Mouse (Mus musculus) midbrain, embryonic 13.5 days (tissue): ENCODE measurements around the gene Dst. TPM values are rescaled to one million over a fixed set of nuclear protein-coding genes. Genes with fewer than 3 reads are reported as not detected.

ENCODE experiments used
- ATAC-seq: fragments of 200-750 bp; cut with Nextera tagmentation; 2 replicates; pipeline ENCODE4 v1.8.0; 2017; ENCODE audit warnings: mild to moderate bottlenecking, moderate TSS enrichment, moderate library complexity
- H3K27ac ChIP-seq: fragments of 300-500 bp; sonication (generic); 2 replicates; pipeline ENCODE4 v1.5.1; 2015; ENCODE audit warnings: inconsistent platforms, mild to moderate bottlenecking, moderate library complexity
- H3K27me3 ChIP-seq: fragments of 300-500 bp; sonication (generic); 2 replicates; pipeline ENCODE4 v1.6.1; 2015; ENCODE audit warnings: mild to moderate bottlenecking, inconsistent platforms
- H3K36me3 ChIP-seq: fragments of 300-500 bp; sonication (generic); 2 replicates; pipeline ENCODE4 v1.6.1; 2015; ENCODE audit warnings: mild to moderate bottlenecking, inconsistent platforms
- H3K4me1 ChIP-seq: fragments of 300-500 bp; sonication (generic); replicated peaks from 2 replicates; pipeline ENCODE4 v1.6.1; 2015; ENCODE audit warnings: inconsistent platforms
- H3K4me2 ChIP-seq: fragments of 300-500 bp; sonication (generic); replicated peaks from 2 replicates; pipeline ENCODE4 v1.6.1; 2015; ENCODE audit warnings: moderate library complexity, mild to moderate bottlenecking, inconsistent platforms
- H3K4me3 ChIP-seq: fragments of 300-500 bp; sonication (generic); replicated peaks from 2 replicates; pipeline ENCODE4 v1.5.1; 2015; ENCODE audit warnings: mild to moderate bottlenecking, inconsistent platforms
- H3K9ac ChIP-seq: fragments of 300-500 bp; sonication (generic); replicated peaks from 2 replicates; pipeline ENCODE4 v1.6.1; 2015; ENCODE audit warnings: mild to moderate bottlenecking, inconsistent platforms
- H3K9me3 ChIP-seq: fragments of 300-500 bp; sonication (generic); 2 replicates; pipeline ENCODE4 v1.6.1; 2016; ENCODE audit warnings: mild to moderate bottlenecking, inconsistent platforms
- WGBS: fragments of 180-500 bp; shearing (Covaris S2); methylation state at CpG from one replicate; pipeline ENCODE4 v1.1.7; 2015; 5-methylcytosine and 5-hydroxymethylcytosine counted together
- polyA plus RNA-seq: library from polyadenylated mRNA; unstranded; fragments of >200 nt; fragmentation: Nextera tagmentation; extraction: Ambion mirVana; gene quantifications from 2 replicates; pipeline ENCODE4 v1.2.1, GENCODE M21; 2015

Dst gene
- polyA plus RNA-seq, 1 experiment from 2014 or later: 38.3 TPM

DNA sequence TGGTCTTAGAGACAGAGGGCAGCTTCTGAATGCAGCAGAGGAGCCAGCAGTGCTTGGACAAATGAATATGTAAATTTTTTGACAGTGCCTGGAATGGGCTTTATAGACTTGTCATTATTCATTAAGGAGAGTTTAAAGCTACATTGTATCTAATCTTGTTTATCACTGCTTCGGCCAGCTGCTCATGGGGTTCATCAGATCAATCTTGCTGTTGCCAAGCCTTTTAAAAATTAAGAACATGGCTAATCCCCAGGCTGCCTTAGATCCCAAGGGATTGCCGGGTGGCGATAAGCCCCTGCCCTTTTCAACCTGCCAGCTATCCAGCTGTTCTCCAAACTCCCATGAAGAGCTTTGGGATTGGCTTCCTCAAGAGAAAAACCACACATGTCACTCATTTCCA is 303.7 kb downstream of the Dst start:
- 20% methylated on average over 3 of the region's 3 CpGs for WGBS
- Histone ChIP-seq H3K27me3 (peaks cover 13% of the 10 kb centered on the region; the same call in 1 of the 2 replicates), H3K4me1 (peaks cover 7% of the 10 kb centered on the region), H3K4me3 (no peak overlapping the region), H3K9me3 (no peaks in the 10 kb centered on the region), H3K36me3 (peaks cover 70% of the 10 kb centered on the region), H3K27ac (no peak overlapping the region), H3K4me2 (no peak overlapping the region), H3K9ac (no peak overlapping the region)
- ATAC-seq: peak; percentile 65; the same call in 1 of the 2 replicates

DNA sequence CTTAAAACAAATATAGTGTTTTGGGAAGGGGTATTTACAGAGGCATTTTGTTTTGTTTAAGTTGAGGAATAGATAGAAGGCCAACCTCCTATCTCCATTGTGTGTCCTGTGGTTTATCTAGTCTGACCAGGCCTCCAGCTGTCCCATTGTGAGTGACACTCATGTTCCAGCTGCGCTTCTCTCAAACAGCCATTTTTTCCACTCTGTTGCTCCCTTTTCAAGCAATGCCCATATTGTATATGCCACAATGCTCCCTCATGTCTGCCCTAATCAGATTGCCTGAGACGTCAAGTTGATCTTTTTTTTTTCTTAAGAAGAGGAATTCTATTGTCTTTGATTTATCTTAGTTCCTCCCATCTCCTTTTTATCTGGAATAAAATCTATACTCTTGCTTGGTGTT is 308.4 kb downstream of the Dst start:
- no peak overlapping the region for H3K4me2 ChIP-seq
- ATAC-seq: no peak
- H3K27me3 ChIP-seq: peaks cover 10% of the 10 kb centered on the region; the same call in 1 of the 2 replicates
- peaks cover 51% of the 10 kb centered on the region for H3K36me3 ChIP-seq
- no peak overlapping the region for H3K27ac ChIP-seq
- no peak overlapping the region for H3K9ac ChIP-seq
- H3K4me3 ChIP-seq: no peak overlapping the region
- peaks cover 7% of the 10 kb centered on the region for H3K4me1 ChIP-seq
- no peaks in the 10 kb centered on the region for H3K9me3 ChIP-seq
- 20% methylated on average over 2 of the region's 2 CpGs for WGBS

DNA sequence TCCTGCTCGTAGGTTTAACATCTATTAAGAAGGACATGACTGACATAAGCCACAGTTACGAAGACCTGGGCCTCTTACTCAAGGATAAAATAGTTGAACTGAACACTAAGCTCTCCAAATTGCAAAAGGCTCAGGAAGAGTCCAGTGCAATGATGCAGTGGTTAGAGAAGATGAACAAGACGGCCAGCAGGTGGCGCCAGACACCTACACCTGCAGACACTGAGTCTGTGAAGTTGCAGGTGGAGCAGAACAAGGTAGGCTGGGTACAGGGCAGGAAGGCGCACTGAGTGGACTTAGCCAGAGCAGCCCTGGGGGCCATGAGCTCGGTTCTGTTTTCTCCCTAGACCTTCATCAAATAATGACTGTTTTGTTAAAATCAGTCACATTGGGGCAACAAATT is 310.3 kb downstream of the Dst start:
- Histone ChIP-seq H3K4me3 (no peak overlapping the region), H3K4me1 (no peaks in the 10 kb centered on the region), H3K36me3 (peaks cover 41% of the 10 kb centered on the region), H3K9ac (no peak overlapping the region), H3K27me3 (peaks cover 10% of the 10 kb centered on the region; the same call in 1 of the 2 replicates), H3K27ac (no peak overlapping the region), H3K9me3 (no peaks in the 10 kb centered on the region), H3K4me2 (no peak overlapping the region)
- 35% methylated on average over 6 of the region's 6 CpGs for WGBS
- ATAC-seq: peak; percentile 91

DNA sequence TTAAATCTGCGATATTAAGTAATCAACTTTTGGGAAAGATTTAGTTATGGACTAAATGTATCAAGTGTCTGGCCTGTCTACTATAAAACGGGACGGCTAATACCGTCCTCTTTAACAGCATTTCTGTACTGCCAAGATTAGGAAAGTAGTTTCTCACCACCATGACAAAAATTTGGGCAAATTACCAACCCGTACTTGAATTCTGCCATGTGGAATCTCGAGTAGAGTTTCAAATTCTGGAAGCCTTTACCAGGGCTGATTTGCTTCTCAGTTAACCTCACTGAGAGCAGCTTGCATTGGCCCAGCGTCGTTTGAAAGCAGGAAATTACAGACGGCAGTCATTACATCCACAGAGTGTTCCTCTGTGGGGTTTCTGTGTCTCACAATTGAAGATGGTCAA is 310.8 kb downstream of the Dst start:
- H3K36me3 ChIP-seq: peaks cover 41% of the 10 kb centered on the region
- no peaks in the 10 kb centered on the region for H3K9me3 ChIP-seq
- WGBS: 90% methylated on average over 9 of the region's 9 CpGs
- H3K4me2 ChIP-seq: no peak overlapping the region
- peaks cover 8% of the 10 kb centered on the region; the same call in 1 of the 2 replicates for H3K27me3 ChIP-seq
- H3K4me1 ChIP-seq: no peaks in the 10 kb centered on the region
- ATAC-seq: no peak
- H3K27ac ChIP-seq: no peak overlapping the region
- H3K4me3 ChIP-seq: no peak overlapping the region
- H3K9ac ChIP-seq: no peak overlapping the region

DNA sequence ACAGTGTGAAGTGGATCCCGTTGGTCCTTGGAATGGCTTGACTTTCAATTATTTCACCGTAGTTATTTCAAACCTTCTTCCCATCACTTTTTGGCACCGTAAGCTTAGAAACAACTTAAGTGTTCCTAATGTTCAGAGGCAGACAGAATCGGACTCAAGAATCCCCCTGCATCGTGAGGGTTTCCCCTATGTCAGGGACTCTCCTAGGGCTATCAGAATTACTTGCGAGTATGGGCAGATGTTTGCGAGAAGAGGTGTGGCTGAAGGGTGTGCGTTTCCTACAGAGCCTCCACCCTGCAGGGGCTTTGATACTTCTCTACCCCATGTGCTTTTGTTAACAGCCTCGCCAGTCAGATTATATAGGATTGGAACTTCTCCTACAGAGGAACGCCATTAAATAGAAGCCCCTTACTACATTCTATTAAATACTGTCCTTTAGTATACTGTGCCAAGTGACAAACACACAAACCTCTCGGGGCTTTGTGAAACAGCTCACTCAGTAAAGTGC is 312.1 kb downstream of the Dst start:
- Histone ChIP-seq H3K27me3 (peaks cover under 1% of the 10 kb centered on the region; the same call in 1 of the 2 replicates), H3K4me1 (no peaks in the 10 kb centered on the region), H3K4me3 (no peak overlapping the region), H3K36me3 (peaks cover 43% of the 10 kb centered on the region), H3K4me2 (no peak overlapping the region), H3K9me3 (no peaks in the 10 kb centered on the region), H3K27ac (no peak overlapping the region), H3K9ac (no peak overlapping the region)
- no peak for ATAC-seq
- 89% methylated on average over 11 of the region's 11 CpGs for WGBS

DNA sequence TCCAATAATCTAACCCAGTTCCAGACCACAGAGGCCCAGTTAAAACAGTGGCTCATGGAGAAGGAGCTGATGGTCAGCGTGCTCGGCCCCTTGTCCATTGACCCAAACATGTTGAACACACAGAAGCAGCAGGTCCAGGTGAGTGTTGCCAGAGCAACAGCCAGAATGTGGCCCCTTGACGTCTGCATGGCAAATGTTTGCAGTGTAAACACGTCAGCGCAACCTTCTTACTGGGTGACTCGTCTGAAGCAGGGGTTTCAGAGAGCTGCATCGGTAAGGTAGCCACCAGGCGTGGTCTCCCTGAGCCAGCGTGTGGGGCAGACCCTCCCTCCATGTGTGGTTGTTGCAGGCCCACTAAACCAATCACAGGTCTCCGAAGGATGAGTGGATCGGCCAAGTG is 315.8 kb downstream of the Dst start:
- Histone ChIP-seq H3K36me3 (peaks cover 70% of the 10 kb centered on the region), H3K27me3 (no peaks in the 10 kb centered on the region), H3K4me3 (no peak overlapping the region), H3K4me2 (no peak overlapping the region), H3K4me1 (no peaks in the 10 kb centered on the region), H3K9ac (no peak overlapping the region), H3K27ac (no peak overlapping the region), H3K9me3 (no peaks in the 10 kb centered on the region)
- ATAC-seq: no peak
- 90% methylated on average over 11 of the region's 11 CpGs for WGBS

DNA sequence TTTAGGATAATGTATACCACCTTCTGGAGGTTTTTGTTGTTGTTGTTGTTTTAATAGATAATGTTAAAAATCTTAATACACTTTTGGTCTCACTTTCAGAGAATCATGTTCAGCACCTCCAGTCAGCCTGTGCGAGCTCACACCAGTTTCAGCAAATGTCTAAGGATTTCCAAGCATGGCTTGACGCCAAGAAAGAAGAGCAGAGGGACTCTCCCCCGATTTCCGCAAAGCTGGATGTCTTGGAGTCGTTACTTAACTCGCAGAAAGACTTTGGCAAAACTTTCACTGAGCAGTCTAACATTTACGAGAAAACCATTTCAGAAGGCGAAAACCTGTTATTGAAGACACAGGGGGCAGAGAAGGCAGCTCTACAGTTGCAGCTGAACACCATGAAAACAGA is 319.7 kb downstream of the Dst start:
- Histone ChIP-seq H3K27me3 (no peaks in the 10 kb centered on the region), H3K27ac (no peak overlapping the region), H3K4me3 (no peak overlapping the region), H3K4me2 (no peak overlapping the region), H3K4me1 (no peaks in the 10 kb centered on the region), H3K9me3 (no peaks in the 10 kb centered on the region), H3K9ac (no peak overlapping the region), H3K36me3 (peaks cover 62% of the 10 kb centered on the region)
- WGBS: 91% methylated on average over 8 of the region's 8 CpGs
- ATAC-seq: no peak

DNA sequence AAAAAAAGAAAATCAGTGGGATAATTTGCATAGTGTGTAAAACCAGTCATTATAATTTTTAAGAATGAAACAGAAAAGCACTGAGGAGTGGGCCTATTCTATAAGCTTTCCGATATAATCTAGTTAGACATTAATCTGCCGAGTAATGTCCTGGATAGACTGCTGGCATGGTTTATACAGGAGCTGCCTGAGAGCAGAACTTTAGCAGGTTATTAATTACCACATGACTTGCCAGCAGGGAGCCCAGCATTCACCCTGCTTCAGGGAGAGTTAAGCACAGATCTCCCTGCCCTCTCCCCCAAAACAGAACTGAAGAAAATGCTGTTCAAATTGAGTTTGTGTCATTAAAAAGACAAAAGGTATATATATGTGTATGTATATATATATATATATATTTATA is 323.0 kb downstream of the Dst start:
- Histone ChIP-seq H3K4me2 (no peak overlapping the region), H3K27me3 (peaks cover under 1% of the 10 kb centered on the region; the same call in 1 of the 2 replicates), H3K9me3 (no peaks in the 10 kb centered on the region), H3K4me1 (peaks cover 9% of the 10 kb centered on the region), H3K27ac (no peak overlapping the region), H3K36me3 (peaks cover 37% of the 10 kb centered on the region), H3K9ac (no peak overlapping the region), H3K4me3 (no peak overlapping the region)
- WGBS: 81% methylated on average over 2 of the region's 2 CpGs
- no peak for ATAC-seq

DNA sequence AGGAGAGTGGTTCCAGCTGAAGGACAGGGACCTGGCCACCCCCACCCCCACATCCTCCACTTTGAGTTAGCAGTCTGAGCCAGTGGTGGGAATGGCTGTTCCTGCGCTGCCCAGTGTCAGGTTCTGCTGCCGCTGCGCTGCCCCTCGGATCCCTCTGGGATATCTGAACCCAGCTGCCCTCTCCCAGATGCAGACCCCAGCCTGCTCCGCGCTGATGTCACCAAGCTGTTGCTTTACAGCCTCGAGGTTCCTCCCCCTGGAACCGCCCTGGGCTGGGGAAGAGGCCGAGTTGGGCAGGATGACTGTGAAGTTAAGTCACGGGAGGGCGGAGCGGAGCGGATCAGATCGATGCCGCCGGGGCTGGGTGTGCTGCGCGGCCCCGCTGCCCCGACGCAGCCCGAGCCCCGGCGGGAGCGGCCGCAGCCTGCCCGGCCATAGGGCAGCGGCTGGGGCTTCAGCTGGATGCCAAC is 328.3 kb downstream of the Dst start:
- Histone ChIP-seq H3K27me3 (peaks cover 7% of the 10 kb centered on the region; the same call in 1 of the 2 replicates), H3K4me2 (peak overlapping the region; percentile 81), H3K4me3 (peak overlapping the region; percentile 42), H3K9me3 (no peaks in the 10 kb centered on the region), H3K4me1 (peaks cover 44% of the 10 kb centered on the region), H3K36me3 (0 out of 2 replicates have a peak, but pooled peaks cover 3% of the 10 kb centered on the region), H3K27ac (peak overlapping the region; percentile 35; the same call in 1 of the 2 replicates), H3K9ac (peak overlapping the region; percentile 69)
- ATAC-seq: peak; percentile 87
- 1% methylated on average over 28 of the region's 28 CpGs for WGBS

DNA sequence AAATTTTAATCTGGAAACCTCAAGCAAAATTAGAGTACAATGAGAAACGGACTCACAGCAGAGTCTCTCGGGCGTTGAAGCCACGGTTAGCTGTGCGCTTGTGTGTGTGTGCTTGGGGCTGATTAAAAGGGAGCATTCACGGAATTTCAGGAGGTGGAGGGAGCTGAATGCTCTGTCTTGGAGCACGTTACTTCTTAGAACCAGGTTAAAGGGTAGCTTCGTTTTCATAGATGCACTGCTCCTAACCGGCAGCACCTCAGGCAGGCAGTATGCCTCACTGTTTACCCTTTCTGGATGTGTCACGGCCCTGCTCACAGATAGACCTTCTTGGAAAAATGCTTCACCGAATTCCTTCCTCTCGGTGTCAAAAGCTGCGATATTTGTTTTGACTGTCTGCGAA is 329.2 kb downstream of the Dst start:
- 18% methylated on average over 14 of the region's 14 CpGs for WGBS
- ATAC-seq: no peak
- peak overlapping the region; percentile 42 for H3K4me3 ChIP-seq
- H3K9me3 ChIP-seq: no peaks in the 10 kb centered on the region
- peaks cover 44% of the 10 kb centered on the region for H3K4me1 ChIP-seq
- H3K9ac ChIP-seq: peak overlapping the region; percentile 12
- H3K4me2 ChIP-seq: peak overlapping the region; percentile 81
- peaks cover 7% of the 10 kb centered on the region; the same call in 1 of the 2 replicates for H3K27me3 ChIP-seq
- H3K36me3 ChIP-seq: 0 out of 2 replicates have a peak, but pooled peaks cover 4% of the 10 kb centered on the region
- H3K27ac ChIP-seq: 0 out of 2 replicates have a peak overlapping the region, but pooled peaks have one; percentile 16

DNA sequence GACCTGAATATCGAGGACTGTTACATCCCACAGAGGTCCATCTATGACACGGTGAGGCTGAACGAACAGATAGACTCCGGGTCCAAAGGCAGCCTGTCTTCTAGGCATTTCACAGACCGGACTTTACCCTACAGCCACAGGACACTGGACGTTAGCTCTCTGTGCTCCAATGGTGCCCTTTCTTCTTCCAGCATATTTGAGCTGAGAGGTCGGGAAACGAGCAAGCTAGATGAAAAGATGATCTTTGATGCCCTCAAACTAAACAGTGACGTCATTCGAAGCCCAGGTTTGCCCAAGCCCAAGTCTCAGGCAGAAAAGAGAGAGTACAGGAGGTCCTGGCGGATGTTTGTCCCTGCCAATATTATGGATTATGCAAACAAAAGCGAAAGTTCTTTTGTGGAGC is 329.7 kb downstream of the Dst start:
- Histone ChIP-seq H3K36me3 (peaks cover 8% of the 10 kb centered on the region; the same call in 1 of the 2 replicates), H3K27ac (0 out of 2 replicates have a peak overlapping the region, but pooled peaks have one; percentile 16), H3K27me3 (peaks cover 7% of the 10 kb centered on the region; the same call in 1 of the 2 replicates), H3K4me2 (peak overlapping the region; percentile 81), H3K9me3 (no peaks in the 10 kb centered on the region), H3K9ac (peak overlapping the region; percentile 12), H3K4me3 (peak overlapping the region; percentile 42), H3K4me1 (peaks cover 44% of the 10 kb centered on the region)
- WGBS: 28% methylated on average over 12 of the region's 12 CpGs
- no peak for ATAC-seq

DNA sequence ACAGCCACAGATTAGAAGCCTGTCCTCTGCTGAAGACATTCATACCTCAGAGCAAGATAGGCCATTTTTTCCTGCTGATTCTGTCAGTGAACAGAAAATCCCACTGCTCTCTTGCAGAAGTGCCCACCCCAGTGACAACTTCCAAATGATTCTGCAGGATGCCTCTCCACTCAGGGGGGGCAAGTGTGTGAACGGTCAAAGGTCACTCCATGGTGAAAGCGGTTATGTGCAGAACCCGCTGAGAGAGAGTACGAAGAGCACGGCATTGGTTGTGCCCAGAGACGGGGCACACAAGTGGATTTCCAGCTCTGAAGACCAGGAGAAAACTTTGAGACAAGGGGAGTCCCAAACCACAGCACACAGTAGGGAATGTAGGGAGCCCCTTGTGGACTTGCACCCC is 330.2 kb downstream of the Dst start:
- peaks cover 7% of the 10 kb centered on the region; the same call in 1 of the 2 replicates for H3K27me3 ChIP-seq
- WGBS: 38% methylated on average over 6 of the region's 6 CpGs
- H3K36me3 ChIP-seq: peaks cover 13% of the 10 kb centered on the region
- peak overlapping the region; percentile 81 for H3K4me2 ChIP-seq
- peak overlapping the region; percentile 42; the same call in 1 of the 2 replicates for H3K4me3 ChIP-seq
- no peak overlapping the region for H3K27ac ChIP-seq
- H3K4me1 ChIP-seq: peaks cover 44% of the 10 kb centered on the region
- no peak for ATAC-seq
- H3K9me3 ChIP-seq: no peaks in the 10 kb centered on the region
- peak overlapping the region; percentile 12; the same call in 1 of the 2 replicates for H3K9ac ChIP-seq
